Mouse (Mus musculus) testis, postnatal 14 days (tissue): ENCODE data around the gene Fnip1.
"Not testable (repeated sequence)": the region's sequence is repeated elsewhere in the genome, so short reads cannot be mapped to it uniquely, and the experiment has no call there.

Source experiments
- DNase-seq: peaks from one replicate; pipeline ENCODE4 v3.0.0; 2021; ENCODE audit warnings: low spot score

Fnip1 gene

DNA sequence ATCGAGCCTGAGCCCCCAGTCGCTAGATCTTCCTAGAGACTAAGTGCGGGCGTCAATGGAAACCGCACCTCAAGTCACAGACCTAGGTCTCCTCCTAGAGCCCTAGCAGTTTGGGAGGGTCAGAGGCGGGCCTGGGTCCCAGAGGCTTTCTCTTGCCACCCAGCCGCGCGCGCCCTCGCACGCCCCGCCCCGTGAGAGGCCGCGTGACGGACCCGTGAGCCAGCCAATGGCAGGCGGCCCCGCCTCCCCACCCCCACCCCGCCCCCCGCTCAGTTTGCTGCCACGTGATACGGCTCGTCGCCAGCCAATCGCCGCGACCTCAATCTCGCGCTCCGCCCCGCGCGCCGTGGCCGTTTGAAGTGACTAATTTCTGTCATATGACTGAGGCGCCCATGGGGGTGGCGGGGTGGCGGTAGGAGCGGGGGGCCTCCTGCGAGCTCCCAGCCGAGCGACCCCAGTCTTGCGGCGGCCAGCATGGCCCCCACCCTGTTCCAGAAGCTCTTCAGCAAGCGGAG, at the start of gene Fnip1:
TSS of gene Fnip1 (plus strand) at position 377 of the 515 bp plus-strand sequence.
- peak; percentile 94 for DNase-seq

DNA sequence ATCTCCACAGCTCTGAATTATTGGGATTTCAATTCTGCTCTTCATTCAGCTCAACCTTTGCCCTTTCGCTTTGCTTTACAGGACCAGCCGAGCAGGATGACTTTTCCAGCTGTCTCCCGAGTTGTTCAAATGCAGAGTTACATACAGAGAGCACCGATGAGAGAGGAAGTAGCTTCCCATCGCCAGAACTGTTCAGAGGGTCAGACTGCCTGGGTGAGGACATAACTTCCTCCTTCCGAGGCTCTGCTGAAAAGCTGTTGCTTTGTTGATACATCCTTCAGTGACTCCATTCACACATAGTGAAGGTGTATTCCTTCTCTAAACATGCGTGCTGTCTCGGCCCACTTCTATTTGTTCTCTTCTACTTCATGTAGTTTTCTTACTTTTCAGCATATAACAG, 47.6 kb upstream of the Fnip1 start:
- DNase-seq, result no peak

DNA sequence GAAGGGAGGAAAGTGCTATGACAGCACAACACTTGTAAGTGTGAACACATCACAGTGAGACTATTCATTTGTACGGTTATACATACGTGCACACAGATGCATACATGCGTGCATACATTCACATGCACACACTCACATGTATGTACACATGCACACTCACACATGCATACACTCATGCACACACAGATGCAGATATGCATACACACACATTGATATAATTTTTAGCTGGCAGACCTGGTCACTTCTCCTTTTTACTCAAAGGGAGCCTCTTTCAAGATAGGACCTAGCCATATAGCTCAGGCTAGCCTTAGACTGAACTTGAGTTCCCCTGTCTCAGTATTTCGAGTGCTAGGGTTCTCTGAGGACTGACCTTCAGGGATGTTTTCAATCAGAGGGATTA, 46.7 kb upstream of the Fnip1 start:
- no peak for DNase-seq

DNA sequence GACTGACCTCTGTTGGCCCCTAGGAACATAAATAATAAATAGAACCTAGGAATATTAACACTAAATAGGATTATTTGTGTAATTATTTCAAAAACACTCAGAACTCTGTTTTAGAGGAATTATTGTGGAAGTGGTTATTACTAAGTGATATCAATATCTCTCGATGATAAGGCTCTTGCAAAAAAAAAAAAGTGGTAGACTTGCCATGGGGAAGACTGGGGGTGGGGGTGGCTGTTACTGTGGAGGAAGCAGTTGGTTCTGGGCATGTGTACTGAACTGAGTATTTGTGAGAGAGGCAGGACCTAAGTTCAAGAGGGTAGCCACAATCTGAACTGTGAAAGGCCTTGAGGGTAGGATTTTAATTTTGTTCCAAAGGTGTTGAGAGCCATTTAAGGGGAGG, 41.3 kb upstream of the Fnip1 start:
- DNase-seq, result no peak

DNA sequence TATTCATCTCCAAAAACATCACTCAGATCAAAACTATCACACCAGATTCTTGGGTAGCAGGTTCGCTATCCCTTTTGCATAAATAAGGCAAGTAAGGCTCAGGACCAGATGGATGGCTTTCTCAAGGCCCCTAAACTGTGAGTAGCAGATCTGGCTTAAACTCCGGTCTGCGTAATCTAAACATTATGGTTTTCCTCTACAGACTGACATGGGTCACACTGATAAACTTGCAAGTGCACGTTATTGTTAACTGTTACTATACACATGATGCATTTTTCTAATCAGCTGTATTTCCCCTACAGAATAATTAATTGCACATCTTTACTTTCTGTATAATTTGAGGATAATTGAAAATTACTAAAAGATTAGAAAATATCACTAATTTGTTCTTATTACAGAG, 39.9 kb upstream of the Fnip1 start:
- no peak for DNase-seq

DNA sequence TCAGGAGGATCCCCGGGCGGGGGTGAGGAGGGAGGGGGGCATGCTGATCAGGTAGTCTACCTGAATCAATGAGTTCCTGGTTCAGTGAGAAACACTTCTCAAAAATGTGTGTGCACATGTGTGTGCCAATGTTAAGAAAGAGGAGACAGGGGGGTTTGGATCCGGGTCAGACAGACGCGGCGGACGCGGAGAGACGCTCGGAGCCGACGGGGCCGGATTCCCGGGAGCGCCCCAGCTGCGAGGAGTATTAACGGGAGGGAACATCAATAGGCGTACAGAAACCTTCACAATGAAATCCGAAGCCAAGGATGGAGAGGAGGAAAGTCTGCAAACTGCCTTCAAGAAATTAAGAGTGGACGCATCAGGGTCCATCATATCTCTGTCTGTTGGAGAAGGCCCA, 37.2 kb upstream of the Fnip1 start:
- not testable (repeated sequence) for DNase-seq

DNA sequence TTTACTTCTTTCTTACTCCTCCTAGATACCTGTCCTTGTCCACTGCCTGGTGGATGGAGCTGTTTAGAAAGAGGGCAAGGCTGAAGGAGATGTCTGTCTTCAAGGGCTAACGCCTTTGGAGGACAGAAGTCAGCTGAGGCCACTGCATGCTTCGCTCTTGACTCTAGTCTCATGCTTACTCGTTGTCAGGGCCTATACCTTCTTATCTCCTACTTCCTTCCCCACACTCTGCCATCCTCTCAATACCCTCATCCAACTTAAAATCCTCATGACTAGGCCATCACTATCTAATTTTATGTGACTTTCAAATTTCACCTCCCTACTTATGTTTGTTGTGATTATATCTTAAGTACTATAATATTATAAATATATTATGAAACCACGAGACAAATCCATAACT, 33.1 kb upstream of the Fnip1 start:
- no peak for DNase-seq

DNA sequence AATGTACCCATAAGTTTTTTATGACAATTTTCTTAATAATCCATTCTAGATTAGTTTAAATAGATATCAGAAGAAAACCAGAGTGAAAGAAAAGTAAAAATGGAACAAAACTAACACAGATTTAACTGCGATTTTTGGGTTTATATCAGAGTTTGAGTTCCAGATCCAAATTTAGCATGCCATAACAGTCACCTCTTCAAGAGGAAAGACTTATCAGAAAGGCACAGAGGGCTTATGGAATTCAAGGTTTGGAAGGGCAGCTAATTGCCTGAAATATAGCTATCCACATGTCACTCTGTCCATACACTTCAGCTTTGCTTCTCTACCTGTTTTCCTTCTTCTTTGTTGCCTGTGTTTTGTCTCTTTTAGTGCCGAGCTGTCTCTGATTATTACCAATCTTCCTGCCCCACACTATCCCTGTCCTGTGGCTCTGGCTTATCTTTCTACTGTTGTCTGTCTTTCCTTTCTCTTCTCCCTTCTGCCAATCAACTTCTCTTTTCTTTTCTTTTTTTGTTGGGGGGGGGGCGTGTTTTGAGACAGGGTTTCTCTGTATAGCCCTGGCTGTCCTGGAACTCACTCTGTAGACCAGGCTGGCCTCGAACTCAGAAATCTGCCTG, 31.0 kb upstream of the Fnip1 start:
- DNase-seq, result no peak

DNA sequence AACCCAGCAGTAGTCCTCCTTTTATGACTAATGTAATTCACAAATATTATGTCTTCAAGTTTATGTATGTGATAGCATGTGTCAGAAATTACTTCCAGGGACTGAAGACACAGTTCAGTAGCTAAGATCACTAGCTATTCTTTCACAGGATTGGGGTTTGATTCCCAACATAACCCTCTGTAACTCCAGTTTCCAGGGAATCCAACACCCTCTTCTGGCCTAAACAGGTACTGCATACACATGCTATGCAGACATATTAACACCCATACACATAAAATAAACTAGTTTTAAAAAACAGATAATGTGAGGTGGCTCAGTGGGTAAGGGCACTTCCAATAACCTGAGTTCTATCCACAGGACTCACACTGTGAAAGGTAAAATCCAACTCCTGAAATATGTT, 27.4 kb upstream of the Fnip1 start:
- no peak for DNase-seq

DNA sequence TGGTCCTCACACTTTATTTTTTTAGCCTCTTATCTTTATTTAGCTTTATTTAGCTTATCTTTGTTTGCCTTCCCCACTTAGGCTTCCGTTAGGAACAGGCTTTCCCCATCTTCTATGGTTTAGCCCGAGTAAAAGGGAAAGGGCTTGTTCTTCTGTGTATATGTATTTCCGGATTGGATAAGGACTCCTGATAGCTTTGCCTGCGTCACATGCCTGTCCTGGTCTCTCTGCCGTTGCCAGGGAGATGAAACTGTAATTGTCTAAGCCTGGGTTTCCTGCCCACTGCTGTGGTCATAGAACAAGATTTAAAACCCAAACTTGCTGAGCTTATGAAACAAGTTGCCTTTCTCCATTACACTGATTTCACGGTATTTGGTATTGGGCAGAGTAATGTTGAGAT, 25.0 kb upstream of the Fnip1 start:
- no peak for DNase-seq

DNA sequence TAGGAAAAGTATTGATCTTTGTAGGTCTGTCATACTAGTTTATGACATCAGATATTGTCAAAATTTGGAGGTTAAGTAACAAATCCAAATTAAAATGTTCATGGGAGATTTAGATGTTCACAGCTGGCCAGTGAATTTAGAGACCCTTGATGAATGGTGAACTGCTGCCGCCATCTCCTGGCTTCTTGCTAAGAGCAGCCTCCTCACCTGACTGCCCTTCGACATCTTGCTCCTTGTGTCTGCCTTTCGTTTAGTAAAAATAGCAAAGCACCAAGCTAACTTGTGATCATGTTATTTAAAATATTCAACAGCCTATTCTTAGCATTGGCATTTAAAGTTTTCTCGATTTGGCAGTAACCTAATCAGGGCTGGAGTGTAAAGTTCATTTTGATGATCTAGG, 15.0 kb upstream of the Fnip1 start:
- DNase-seq, result no peak

DNA sequence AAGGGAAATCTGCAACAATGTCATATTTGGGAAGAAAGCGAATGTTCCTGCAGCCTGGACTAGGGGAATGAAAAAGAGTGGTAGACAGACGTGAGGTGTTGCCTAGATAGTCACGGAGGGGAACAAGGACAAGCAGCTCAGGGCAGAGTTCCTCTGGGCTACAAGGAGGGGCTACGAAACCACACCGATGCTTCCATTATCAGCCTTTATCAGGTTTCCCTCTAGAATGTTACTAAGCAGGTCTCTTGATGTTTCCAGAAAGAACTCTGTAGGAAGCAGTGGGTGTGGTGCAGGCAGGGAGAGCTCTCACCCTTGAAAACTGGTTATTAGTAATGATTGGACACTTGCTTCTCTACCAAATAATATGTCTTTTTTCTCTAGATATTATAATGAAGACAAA, 11.7 kb upstream of the Fnip1 start:
- DNase-seq, result no peak

DNA sequence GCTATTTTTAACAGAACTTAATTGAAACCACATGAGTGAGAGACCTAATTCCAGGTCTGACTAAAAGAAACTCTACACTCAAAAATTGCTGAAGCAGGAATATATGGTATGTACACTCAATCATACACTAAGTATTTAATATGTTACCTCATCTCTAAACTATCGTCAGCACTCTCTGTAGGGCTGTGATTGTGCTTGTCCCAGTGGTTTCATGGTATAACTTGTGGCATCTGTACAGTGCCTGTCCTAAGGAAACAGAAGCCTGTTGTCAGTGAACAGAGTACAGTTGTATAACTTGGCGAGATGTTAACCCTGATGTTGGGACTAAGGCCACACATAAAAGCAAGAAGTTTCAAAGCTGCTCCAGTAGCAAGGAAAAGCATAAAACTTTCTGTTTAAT, 10.9 kb upstream of the Fnip1 start:
- DNase-seq, result no peak

DNA sequence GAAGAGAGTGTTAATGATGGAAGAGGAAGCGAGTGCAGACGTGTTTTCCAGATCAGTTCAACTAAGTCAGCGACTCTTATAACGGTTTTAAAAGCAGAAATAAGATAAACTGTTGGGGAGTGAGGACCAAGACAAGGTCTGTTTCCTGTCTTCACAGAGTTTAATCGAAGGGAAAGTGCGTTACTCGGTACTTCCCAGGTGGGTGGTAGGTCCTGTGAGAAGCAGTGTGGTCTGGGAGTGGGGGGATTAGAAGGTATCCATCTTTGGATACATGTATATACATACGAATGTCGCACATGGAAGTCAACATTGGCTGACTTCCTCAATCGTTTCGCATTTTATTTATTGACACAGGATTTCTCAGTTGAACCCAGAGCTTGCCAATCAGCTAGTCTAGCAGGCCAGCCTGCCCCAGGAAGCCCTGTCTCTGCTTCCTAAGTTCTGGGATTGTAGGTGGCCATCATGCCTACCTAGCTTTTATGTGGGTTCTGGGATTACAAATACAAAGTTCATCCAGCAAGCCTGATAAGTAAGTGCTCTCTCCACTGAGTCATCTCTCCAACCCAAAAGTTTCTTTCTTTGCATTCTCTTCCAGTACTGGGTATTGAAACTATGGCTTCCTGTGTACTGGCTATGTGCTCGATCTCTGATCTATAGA, 10.2 kb upstream of the Fnip1 start:
- no peak for DNase-seq

DNA sequence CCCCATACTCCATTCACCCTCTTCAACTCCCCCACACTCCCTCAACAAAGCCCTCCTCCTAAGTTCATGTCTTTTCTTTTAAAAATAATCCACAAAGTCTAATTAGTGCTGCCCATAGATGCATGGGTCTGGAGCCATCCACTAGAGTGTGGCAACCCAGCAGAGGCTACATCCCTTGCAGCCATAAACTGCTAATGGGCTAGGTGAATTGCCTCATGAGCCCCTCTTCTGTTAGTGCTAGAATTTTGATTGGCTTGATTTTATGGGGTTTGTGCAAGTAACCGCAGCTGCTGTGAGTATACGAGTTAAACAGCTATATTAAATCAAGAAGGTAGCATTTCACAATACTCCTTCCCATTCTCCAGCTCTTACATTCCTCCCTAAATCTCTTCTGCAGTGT, 8.8 kb upstream of the Fnip1 start:
- DNase-seq, result no peak

DNA sequence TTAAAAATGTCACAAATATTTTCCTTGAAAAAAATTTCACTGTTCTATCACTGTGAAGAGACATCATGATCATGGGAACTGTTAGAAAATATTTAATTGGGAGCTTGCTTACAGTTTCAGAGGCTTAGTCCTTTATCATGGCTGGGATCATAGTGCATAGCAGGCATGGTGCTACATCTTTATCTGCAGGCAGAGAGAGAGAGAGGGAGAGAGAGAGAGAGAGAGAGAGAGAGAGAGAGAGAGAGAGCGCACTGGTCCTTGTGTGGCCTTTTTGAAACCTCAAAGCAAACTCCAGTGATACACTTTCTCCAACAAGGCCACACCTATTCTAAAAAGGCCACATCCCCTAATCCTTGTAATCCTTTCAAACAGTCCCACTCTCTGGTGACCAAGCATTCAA, 2.2 kb upstream of the Fnip1 start:
- DNase-seq, result no peak

DNA sequence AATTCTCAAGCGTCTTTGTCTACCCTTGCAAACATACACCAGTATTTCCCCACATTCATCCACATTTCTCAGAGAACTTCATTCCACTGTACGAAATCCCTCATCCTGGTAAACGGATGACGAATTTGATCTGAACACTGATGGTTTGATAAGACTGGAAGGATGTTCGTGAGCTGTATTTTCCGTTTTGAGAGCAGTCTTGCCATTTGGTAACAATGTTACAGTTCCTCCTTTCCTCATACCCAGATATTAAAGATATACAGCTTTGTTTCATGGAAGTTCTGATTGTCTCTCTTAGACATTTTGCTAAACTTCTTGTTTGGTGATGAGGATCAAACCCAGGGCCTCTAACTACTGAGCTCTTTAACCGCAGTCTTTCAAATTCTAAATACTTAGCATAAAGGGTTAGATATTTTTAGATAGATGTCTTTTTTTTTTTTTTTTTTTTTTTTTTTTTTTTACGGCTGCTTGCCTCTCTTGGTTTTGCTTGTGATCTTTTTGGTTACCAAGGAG, 633 bp upstream of the Fnip1 start:
- no peak for DNase-seq

DNA sequence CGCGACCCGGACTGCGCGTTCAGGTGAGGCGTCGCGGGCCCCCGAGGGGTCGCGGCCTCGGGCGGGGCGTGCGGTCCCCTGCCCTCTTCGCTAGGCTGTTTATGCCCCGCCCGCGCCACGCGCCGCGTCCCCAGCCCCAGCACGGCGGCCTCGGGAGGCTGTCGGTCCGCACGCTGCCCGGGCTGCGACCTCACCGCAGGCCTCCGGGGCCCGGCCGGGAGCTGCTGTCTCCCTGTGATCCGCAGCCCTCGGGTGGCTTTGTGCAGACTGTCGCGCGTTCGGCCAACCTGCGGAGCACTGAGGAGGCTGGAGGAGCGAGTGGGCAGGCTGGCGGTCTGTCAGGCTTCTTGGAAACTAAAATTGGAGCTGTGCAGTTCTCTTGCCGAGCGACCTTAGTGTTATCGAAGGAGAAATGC, 375 bp downstream of the Fnip1 start:
- peak; percentile 78 for DNase-seq

DNA sequence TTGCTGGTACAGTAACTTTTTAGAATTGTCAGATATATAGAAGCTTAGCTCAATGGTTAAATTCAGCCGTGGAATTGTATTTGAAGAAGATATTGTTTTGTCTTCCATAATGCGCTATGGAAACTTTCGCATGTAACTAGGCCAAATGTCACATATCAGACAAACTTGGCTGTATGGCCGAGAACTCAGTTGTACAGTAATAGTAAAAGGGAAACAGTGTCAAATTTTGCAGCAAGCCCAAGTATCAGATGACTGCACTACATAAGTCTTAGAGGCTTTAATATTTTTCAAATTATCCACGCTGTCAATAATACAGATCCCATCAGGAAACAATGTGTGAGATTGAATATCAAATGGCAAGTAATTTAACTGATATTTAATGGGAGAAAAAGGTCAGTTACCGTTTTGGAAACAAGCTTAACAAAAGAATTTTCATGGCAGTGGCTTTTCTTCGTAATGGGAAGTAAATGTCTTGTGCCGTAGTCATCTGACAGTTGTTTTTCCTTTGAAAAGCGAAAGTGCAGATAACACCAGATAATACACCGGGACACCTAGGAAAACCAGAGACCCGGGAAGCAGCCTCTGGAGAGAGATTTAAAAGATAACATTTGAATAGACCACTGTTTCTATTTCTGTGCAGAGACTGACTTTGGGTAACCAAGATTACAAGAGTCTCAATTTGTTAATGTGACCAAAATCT, 1.1 kb downstream of the Fnip1 start:
- DNase-seq, result no peak

DNA sequence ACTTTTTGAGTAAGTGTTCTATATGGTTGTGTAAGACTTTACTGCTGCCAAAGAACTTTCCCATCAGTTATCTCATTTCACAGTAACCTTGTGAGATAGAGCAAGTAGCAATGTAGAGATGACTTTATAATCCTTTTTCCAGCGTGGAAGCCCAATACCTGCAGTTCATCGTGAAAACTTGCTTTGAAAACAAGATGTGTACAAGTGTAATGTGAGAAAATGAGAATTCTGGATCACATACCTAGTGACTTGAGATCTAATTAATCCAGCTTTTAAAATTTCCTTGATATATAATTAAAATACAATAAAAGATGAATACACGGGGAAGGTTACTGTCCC, 1.7 kb downstream of the Fnip1 start:
- DNase-seq, result no peak

DNA sequence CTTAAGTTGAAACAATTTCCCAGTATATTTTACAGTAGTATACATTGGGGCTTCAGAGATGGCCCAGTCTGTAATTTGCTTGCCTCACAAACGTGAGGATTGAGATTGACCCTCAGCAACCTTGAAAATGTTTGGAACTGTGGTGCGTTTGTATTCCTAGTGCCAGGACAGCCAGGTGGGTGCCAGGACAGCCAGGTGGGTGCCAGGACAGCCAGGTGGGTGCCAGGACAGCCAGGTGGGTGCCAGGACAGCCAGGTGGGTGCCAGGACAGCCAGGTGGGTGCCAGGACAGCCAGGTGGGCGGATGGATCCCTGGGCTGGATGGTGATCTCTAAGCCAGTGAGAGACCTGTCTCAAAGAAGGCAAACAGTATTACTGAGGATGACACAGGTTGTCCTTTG, 12.8 kb downstream of the Fnip1 start:
- DNase-seq, result not testable (repeated sequence)

DNA sequence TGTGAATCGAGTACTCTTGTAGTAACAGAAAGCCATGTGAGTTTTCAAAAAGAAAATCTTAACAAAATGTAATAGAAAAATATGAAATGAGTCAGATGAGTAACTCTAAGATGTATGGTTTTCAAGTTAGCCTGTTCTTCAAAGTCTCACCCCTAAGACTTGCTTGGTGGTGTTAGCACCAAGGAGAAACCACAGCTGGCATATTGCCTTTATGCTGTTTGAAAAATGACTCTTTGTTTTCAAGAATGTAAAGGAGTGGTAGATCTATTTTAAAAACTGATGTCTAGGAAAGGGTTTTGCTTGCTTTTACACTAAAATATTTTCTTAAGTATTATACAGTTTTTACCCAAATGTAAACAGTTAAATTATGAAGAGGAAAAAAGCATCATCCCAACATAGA, 16.5 kb downstream of the Fnip1 start:
- no peak for DNase-seq

DNA sequence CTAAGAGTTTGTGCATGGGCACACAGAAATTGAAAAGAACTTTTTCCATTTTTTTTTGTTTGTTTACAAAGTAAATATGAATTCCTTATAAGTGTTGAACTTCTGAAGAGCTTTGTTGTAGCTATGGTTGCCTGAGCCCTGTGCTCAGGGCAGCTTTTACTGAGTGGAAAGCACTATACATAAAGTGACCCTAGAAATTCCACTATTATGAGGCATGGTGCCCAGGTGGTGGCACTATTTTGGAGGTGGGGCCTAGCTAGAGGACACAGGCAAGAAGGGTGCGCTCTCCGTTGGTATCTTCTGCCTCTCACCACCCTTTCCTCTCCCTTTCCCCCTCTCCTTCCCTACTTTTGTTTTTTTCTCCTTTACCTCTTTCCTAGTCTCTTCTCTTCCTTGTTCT, 18.9 kb downstream of the Fnip1 start:
- DNase-seq, result no peak
